Mouse (Mus musculus): ENCODE measurements at regions not wholly inside any gene's neighbourhood (a gene's known extent, or its start where the extent isn't known, plus 50 kb on each side); places are given as distances from the start of the nearest gene placed in this dataset.
A peak's percentile ranks its signal among the peaks of the same experiment; 100 is the strongest.

DNA sequence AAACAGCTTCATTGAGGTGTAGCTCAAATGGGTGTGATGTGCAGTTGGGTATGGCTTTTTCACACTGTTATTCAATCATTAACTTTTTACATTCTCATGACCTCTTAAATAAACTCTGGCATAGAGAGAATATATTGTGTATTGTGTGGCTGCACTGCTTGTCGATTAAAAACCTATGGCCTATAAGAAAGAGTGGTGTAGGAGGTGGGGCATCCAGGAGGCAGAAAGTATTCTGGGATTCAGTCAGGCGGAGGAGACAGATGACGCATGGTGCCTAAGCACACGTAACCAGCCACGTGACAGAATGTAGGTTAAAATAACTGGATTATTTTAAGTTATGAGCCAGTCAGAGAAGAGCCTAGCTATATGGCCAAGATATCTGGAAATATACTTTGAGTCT, 78.2 kb upstream of the Slc16a7 start:
- DNase-seq: no peak

DNA sequence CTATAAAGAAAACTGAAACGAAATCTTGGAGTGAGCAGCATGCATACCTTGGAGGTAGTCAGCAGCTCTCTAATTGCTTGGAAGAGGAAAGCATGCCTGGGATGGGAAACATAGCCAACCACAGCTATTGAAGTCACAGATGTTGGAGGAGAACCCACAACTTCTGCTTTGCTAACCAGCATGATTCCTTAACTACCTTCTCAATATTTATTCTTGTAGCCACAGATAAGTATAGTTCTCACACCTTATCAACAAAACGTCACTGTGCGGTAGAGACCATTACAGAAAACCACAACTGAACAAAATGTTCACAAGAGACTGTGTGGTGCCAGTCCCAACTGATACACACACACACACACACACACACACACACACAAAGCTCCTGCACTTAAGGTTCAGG, 99.1 kb upstream of the Slc16a7 start:
- no peak for DNase-seq

DNA sequence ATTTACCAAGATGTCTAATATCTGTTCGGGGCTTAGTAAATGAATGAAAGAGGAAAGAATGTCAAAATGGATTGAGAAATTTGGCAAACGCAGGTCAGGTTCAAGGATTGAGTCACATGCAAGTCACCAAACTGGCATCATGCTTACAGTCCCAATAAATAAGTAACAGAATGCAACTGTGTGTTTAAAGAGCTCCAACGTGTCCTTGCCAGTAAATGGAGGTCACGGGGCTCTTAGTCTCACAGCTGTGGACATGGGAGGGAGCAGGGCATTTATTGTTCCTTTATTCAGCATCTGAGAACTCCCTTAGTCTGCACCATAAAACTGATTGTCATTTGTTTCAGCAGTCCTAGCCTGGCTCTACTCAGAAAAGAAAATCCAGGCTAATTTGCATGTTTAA, 101.1 kb upstream of the Slc16a7 start:
- peak; percentile 3 for DNase-seq

- DNase-seq: peak; percentile 13
Measured at GRCm38 (mm10) chr10:125494489-125494888, 105.2 kb upstream of the Slc16a7 start.

DNA sequence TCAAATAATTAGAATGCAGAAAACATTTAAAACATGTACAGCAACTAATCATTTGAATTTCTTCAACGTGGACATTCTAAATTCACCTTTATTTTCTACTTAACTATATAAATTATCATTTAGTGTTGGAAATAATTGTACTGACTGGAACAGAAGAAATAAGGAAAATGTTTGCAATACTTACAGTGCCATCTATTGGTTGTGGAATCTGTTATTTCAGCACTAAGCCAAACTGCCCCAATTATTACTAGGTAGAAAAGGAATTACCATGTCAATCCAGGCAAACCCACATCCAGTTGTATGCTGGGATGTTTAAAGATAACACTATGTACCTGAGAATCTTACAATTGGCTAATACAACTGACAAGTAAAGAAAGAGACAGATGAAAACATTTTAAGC, 109.1 kb upstream of the Slc16a7 start:
- DNase-seq: no peak

DNA sequence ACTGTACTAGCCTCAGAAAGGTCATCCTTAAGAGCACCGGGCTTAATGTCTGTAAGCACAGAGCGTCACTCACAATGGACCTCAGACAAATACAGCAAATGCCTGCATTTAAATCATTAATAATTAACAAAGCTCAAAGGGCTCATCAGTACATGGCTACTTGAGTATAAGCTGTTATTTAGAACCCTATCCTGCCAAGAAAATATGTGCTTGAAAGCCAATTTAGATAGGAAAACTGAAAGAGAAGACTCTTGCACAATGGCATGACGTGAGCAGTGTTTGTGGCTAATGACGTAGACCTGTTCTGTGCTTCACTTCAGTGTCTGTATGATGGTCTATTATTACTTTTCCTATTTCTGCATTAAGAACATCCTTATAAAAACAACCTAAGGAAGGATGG, 111.1 kb upstream of the Slc16a7 start:
- DNase-seq: no peak

GRCm38 (mm10) chr10:125515026-125515425, 125.8 kb upstream of the Slc16a7 start:
- no peak for DNase-seq

GRCm38 (mm10) chr10:125530876-125531275, 141.6 kb upstream of the Slc16a7 start:
- no peak for DNase-seq

DNA sequence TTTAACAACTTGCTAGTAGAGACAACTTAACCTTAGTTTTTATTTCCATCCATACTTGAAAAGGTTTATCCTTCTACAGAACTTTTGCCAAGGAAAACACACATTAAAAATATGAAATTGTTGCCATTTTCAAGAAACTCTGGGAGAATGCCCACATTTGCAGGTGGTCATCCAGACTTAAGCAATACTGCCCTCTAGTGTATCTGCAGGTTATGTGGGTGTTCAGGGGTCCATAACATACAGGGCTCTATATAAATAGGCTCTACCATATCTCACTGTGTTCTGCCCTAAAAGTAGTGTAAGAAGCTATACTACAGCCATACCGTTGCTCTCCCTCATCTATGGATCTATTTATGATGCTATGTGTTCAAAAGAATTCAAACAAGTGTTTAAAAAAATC, 149.1 kb upstream of the Slc16a7 start:
- DNase-seq: peak; percentile 58

DNA sequence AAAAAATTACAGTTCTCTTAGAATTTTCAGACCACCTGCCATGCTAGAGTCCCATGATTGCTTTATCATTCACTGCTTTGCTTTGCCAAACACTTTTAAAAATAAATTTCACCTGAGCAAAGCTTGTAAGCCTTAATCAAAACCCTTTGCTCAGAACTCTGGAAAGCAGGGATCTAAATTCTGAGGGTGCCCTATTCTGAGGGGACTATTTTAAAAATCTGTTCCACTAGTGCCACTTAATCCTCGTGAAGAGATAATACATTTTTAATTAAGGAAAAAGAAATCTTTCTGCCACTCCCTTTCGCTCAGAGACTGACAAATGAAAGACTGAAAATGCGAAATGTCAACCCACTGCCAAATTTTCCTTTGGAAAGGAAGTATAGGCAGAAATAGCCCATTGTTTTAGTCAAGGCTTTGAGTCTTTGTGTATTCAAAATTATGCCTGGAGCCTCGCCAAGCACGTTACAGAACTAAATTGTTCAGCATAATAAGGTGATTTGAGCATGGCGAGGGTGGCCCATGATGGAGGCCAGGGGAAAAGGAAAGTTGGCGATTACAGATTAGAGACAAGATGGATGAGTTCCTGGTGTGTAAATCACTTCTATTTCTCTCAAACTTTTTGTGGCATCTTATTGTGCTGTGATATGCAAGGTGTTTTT, 197.4 kb upstream of the Slc16a7 start:
- peak; percentile 19 for DNase-seq

- DNase-seq: no peak
Measured at GRCm38 (mm10) chr10:125593006-125593405, 203.7 kb upstream of the Slc16a7 start.

DNA sequence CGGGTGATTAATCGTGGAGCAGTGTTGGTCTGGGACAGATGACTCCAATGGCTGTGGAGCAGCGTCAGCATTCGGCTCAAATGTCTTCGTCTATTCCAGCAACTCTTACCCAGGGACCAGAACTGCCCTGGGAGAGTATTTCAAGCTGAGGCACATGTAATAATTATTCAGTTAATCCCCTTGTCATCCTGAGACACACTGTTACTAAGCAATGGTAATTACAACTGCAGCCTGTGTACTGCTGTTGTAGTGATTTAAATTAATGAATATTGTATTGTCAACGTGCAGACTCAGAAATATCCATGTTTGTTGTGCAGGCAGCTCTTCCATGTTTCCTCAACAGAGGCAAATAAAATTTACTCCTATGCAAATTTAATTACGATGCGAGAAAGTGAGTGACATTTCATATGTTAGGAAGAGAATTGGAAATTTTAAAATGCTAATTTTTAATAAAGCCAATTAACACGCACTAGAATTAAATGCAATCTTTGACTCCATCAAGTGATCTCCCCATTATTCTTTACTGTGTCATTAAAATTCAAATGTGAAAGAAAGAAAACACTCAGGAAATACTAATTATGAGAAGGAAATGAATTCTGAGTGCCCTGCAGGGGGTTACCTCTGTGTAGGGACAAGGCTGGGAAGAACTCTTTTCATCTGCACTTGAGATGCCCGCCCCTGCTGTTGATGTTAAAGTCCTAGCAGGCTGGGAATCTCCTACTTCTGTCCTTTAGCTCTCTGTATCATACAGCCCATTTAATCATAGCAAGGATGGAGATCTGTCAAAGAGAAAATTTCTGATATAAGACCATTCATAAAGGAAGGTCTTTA, 218.7 kb upstream of the Slc16a7 start:
- no peak for DNase-seq

DNA sequence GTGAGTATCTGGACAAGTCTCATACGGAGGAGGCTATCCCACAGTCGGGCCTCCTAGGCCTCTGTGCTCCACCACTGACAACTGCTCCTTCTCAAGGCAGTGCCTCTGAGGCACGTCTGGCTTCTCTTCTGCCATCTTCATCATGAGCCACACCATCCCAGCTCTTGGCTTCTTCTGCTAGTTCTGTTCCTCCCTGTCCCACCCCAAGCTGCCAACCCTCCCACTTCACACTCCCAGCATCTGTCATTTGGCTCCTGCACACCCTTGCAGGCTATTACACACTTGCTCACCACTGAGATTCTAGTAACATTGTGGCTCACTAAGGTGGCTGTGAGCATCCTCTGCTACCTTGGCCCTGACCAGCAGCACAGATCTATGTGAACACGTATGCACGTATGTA, 221.1 kb upstream of the Slc16a7 start:
- DNase-seq: no peak

DNA sequence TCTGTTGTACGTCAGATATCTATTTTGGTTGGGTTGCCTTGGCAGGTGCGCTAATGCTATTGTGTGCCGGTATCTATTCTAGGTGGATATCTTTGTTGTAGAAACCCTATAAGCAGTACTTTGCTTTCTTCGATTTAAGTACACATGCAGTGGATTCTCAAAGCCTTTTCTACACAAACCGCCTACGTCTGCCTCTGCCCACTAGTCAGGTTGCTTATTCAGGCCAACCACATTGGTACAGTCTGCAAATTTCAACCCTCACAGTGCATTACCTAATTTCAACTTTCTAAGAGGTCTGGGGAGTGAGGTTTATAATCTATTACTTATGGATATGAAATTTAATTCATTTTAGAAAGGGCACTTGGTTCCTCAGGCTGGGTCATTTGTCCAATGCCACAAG, 223.5 kb upstream of the Slc16a7 start:
- no peak for DNase-seq

GRCm38 (mm10) chr10:125621376-125621775, 232.1 kb upstream of the Slc16a7 start:
- no peak for DNase-seq

- no peak for DNase-seq
Measured at GRCm38 (mm10) chr10:125623836-125624235, 234.6 kb upstream of the Slc16a7 start.

- DNase-seq: no peak
Measured at GRCm38 (mm10) chr10:125667906-125668305, 278.6 kb upstream of the Slc16a7 start.

GRCm38 (mm10) chr10:125673637-125674036, 284.4 kb upstream of the Slc16a7 start:
- no peak for DNase-seq

- DNase-seq: peak; percentile 4
Measured at GRCm38 (mm10) chr10:125679644-125680043, 286.3 kb upstream of the Lrig3 start.

GRCm38 (mm10) chr10:125685130-125685529, 280.8 kb upstream of the Lrig3 start:
- DNase-seq: no peak

- DNase-seq: no peak
Measured at GRCm38 (mm10) chr10:125693505-125693904, 272.5 kb upstream of the Lrig3 start.

- no peak for DNase-seq
Measured at GRCm38 (mm10) chr10:125696159-125696558, 269.8 kb upstream of the Lrig3 start.

DNA sequence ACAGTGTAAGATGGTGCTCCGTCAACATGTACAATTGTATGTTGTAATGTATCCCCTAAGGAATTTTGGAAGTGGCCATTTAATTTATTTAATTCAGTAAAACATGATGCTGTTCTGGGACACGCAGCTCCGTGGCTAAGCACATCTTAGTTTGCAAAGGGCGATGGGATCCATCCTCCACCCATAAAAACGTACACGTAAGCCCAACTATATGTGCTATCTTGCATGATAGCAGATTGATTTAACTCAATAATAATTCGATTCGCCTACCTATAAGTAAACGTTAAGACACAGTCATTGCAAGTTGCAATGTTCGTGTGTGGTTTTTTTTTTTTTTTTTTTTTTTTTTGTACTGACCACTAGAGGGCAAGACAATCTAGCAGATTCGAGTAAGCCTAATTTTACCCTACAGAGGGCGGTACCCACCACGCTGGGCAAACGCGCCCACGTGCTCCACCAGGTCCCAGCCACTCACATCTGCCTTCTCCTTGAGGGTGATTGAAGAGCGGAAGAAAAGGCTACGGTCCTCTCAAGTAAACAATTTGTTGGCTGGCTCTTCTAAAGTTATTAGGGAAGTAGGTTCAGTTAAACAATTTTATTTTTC, 240.8 kb upstream of the Lrig3 start:
- peak; percentile 91 for DNase-seq

GRCm38 (mm10) chr10:125725681-125726139, 240.3 kb upstream of the Lrig3 start:
- DNase-seq: peak; percentile 82
